Mouse (Mus musculus): Measurements from ENCODE around the gene Zcchc2.

Zcchc2 gene

DNA sequence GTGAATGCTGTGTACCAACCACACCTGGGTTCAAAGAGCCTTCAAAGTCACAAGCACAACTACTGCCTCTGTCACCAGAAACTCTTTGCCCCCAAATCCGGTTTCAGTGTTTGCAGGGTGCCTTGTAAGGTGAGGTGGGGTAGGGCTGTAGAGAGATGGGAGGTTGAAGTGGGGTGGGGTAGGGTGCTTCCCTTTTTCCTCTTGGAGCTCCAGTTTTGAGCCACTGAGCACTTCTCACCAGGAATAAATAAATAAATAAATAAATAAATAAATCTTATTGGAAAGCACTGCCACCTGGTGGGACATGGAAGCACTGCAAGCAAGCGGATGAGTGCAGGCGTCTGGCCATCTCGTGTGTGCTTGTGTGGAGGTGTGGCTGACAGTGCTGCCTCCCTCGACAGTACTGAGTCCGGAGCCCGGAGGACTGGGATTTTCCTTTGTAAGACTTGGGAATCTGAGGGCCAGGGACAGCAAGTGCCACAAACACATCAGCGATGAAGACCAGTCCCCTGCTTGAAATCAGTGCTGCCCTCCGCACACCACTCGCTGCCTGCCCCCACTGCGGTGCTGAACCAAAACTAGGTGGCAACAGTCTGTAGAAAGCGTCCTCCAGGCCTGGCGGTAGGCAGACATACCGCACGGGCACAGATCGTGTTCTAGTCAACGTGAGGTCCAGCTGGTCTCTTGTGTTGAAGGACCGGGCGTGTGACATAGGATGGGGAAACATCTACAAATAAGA, 46.8 kb downstream of the Zcchc2 start:
- DNase-seq, result peak; percentile 63

DNA sequence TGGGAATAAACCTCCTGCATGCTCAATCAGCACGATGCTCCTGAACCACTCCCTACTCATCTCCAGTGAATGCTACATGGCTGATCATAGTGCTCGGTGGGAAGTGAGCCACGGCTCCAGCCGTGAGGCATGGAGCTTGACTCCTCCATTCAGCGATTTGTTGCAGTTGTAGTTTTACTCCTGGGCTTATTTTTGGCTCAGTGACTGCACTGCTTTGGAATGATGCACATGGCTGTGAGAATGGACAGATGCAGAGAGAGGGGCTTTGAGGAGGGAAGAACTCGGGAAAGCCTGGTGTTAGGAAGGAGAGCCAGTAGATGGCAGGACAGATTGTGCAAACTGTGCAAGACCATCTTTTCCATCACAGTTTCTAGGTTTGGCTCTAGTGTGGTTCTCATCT, 49.1 kb downstream of the Zcchc2 start:
- no peak for DNase-seq

DNA sequence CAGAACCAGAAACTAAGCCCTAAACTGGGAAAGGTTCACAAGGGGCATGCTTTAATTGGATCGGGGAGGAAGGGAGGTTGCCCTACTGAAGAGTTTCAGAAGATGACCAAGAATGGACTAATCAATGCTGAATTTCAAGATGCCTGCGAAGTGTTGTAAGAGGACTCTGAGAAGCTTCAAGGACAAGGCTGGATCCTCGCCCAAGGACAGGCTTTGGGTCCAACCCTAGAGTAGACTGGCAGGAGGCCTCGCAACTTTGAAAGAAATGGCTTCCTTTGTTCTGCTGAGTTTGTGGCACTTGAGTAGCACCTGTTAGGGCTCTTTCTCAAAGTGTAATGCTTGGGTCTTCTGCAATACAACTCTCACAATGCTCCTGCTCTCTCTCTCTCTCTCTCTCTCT, 50.1 kb downstream of the Zcchc2 start:
- no peak for DNase-seq

GRCm38 (mm10) chr1:106042221-106042620, 52.0 kb downstream of the Zcchc2 start:
- no peak for DNase-seq

GRCm38 (mm10) chr1:106043053-106043820, 53.0 kb downstream of the Zcchc2 start:
- DNase-seq, result no peak

GRCm38 (mm10) chr1:106049036-106049435, 58.8 kb downstream of the Zcchc2 start:
- no peak for DNase-seq

DNA sequence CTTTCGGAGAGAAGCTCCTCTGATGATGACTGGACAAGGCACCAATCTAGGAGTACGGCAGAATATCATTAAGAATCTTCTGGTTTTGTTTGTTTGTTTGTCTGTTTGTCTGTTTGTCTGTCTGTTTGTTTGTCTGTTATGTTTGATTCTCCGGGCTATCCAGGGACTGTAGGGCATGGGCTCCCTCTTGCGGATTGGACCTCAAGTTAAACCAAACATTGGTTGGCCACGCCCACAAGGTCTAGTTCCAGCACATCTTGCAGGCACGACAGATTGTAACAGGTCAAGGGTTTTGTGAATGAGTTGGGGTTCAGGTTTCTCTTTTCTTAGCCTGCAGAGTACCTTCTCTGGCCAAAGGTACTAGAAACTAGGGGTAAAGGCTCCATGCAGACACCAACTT, 64.8 kb downstream of the Zcchc2 start:
- DNase-seq, result no peak

- no peak for DNase-seq
Observed at GRCm38 (mm10) chr1:106058355-106058754, 68.1 kb downstream of the Zcchc2 start.

DNA sequence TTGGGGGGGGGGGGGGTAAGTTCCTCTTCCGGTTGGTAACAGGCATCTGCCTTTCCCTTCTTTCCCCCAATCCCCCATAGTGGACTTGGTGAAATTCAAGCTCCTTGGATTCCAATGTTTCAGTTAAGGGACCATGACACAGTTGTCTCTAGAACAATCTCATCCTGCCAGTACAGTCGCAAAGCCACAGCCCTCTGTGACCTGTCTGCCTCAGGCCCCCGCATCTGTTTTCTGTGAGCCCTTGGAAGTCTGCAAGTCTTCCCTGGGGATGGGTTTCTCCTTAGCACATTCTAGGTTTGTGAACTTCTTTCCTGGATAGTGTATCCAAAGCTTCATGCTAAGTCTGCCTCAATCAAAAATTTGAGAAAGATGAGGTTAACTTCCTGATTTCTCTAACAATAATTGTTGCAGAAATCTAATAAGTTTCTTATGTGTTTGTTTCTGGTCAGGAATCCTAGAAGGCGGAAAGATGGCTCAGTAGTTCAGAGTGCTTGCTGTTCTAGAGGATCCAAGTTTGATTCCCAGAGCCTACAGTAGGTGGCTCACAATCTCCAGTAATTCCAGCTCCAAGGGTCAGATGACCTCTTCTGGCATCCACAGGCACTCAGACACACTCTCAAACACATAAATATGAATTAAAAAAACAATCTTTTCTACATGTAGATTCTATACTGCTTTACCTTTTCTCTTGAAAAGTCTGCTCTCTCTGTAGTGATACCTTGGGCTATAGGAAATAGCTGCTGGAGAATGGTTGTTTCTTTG, 69.5 kb downstream of the Zcchc2 start:
- DNase-seq, result no peak

DNA sequence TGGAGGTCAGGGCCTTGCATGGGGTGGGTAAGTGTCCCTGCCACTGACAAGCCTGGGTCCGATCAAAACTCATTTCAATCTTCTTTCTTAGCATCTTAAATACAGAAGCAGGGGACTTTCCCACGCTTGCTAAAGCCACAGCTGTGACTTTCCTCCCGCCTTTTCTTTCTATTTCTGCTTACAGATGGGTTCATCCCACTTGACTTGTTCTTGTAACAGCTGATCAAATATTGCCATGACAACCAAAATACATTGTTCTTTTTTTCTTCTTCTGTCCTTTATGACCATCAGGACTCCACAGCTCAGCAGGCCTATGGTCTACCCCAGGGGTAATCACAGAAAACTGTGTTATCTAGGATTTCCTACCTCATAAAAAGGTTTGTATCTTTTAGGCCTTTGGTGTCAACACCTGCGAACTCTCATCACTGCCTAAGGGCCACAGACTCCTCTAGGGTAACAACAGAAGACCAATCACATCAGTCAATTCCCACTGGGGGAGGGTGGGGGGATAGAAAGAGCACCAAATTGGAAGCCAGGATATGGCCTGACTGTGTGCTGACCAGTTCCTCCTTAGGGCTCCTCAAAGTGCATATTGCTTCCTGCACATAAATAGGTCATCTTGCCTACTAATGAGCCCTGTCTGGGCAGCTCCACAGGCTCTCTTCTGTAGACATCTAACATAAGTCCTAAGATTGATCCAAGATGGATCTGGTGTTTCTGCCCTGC, 71.1 kb downstream of the Zcchc2 start:
- no peak for DNase-seq

- DNase-seq, result no peak
Observed at GRCm38 (mm10) chr1:106062891-106063590, 72.8 kb downstream of the Zcchc2 start.

GRCm38 (mm10) chr1:106063591-106064170, 73.5 kb downstream of the Zcchc2 start:
- no peak for DNase-seq

DNA sequence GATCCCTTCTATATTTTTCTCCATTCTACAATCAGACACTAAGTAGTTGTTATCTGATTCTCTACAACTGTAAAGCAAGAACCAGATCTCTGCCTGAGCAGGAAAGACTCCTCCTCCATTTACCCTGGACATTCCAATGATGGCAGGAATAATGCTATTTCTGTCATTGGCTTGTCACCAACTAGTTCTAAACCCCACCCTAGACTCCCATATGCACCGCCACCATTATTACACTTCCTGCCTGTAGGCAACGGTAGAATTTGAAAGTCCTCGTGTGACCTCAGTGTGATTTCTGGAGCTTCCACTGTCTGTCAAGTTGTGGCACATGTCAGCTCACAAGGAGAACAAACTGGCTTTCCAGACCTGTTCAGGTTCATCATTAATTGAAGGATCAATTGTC, 74.1 kb downstream of the Zcchc2 start:
- DNase-seq, result no peak

GRCm38 (mm10) chr1:106064711-106065110, 74.5 kb downstream of the Zcchc2 start:
- DNase-seq, result no peak

GRCm38 (mm10) chr1:106065679-106066078, 75.5 kb downstream of the Zcchc2 start:
- DNase-seq, result no peak

GRCm38 (mm10) chr1:106067306-106067705, 77.1 kb downstream of the Zcchc2 start:
- DNase-seq, result no peak

GRCm38 (mm10) chr1:106069867-106070543, 79.8 kb downstream of the Zcchc2 start:
- DNase-seq, result no peak

GRCm38 (mm10) chr1:106070814-106071213, 80.6 kb downstream of the Zcchc2 start:
- DNase-seq, result no peak

GRCm38 (mm10) chr1:106071237-106072070, 81.2 kb downstream of the Zcchc2 start:
- peak; percentile 80 for DNase-seq

DNA sequence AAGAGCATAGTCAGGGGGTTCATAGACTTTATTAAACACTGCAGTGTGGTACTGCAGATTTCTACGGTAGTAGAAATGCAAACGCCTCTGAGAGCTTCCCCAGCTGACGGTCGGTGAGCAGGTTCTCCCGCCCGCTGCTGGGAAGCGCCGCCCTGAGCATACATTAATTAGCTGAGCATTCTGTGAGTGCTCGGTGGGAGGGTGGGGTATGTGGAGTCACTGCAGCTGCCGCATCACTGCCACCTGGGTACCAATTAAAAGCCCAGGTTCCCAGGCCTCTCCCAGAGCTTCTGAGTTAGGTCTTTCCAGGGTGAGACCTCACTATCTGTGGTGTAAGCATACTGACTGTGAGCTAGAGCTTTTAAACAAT, 81.8 kb downstream of the Zcchc2 start:
- DNase-seq, result peak; percentile 19
